Mouse (Mus musculus): ENCODE measurements around the gene Tyms. TPM values are rescaled to one million over a fixed set of nuclear protein-coding genes. Genes with fewer than 3 reads are reported as not detected.

Gene Tyms
- polyA plus RNA-seq (2014; fragmentation: Illumina TruSeq; extraction: RNeasy Lipid Tissue Mini Kit (QIAGEN cat#74804); ENCODE audit: low read depth, low replicate concordance), result 17.0 TPM

GRCm38 (mm10) chr5:30072825-30073821 is at the start of gene Tyms:
Gene Tyms, minus strand, starts transcription at chr5:30073617.

GRCm38 (mm10) chr5:30105668-30106300 is 32.4 kb upstream of the Tyms start, which contains the start of gene 3110082J24Rik:
Gene 3110082J24Rik, minus strand, starts transcription at chr5:30106086.

GRCm38 (mm10) chr5:30104841-30105667 is 31.6 kb upstream of the Tyms start, which contains the start of gene Garem2:
Gene Garem2, plus strand, starts transcription at chr5:30105161.

GRCm38 (mm10) chr5:30012726-30013503 is 60.5 kb downstream of the Tyms start, which contains the start of gene Il6:
Gene Il6, plus strand, starts transcription at chr5:30013114.

Other genes starting within 250 kb of the Tyms start
- gene Il6, start 60.5 kb downstream of the Tyms start, polyA plus RNA-seq (2014; fragmentation: Illumina TruSeq; extraction: RNeasy Lipid Tissue Mini Kit (QIAGEN cat#74804); ENCODE audit: low read depth, low replicate concordance), result 0.32 TPM
- not detected for gene Garem2, start 31.5 kb upstream of the Tyms start, polyA plus RNA-seq (2014; fragmentation: Illumina TruSeq; extraction: RNeasy Lipid Tissue Mini Kit (QIAGEN cat#74804); ENCODE audit: low read depth, low replicate concordance)
- not detected for gene 3110082J24Rik, start 32.5 kb upstream of the Tyms start, polyA plus RNA-seq (2014; fragmentation: Illumina TruSeq; extraction: RNeasy Lipid Tissue Mini Kit (QIAGEN cat#74804); ENCODE audit: low read depth, low replicate concordance)
- gene Hadha, start 81.5 kb upstream of the Tyms start, polyA plus RNA-seq (2014; fragmentation: Illumina TruSeq; extraction: RNeasy Lipid Tissue Mini Kit (QIAGEN cat#74804); ENCODE audit: low read depth, low replicate concordance), result 232 TPM
- 654 TPM for gene Hadhb, start 81.6 kb upstream of the Tyms start, polyA plus RNA-seq (2014; fragmentation: Illumina TruSeq; extraction: RNeasy Lipid Tissue Mini Kit (QIAGEN cat#74804); ENCODE audit: low read depth, low replicate concordance)
- not detected for gene Adgrf3, start 132.1 kb upstream of the Tyms start, polyA plus RNA-seq (2014; fragmentation: Illumina TruSeq; extraction: RNeasy Lipid Tissue Mini Kit (QIAGEN cat#74804); ENCODE audit: low read depth, low replicate concordance)
- 58.9 TPM for gene Selenoi, start 159.0 kb upstream of the Tyms start, polyA plus RNA-seq (2014; fragmentation: Illumina TruSeq; extraction: RNeasy Lipid Tissue Mini Kit (QIAGEN cat#74804); ENCODE audit: low read depth, low replicate concordance)
- gene Drc1, start 207.8 kb upstream of the Tyms start, polyA plus RNA-seq (2014; fragmentation: Illumina TruSeq; extraction: RNeasy Lipid Tissue Mini Kit (QIAGEN cat#74804); ENCODE audit: low read depth, low replicate concordance), result 1.6 TPM

Data from liver, adult 10 weeks (tissue).